Mouse (Mus musculus): ENCODE data around the gene Dkk3.
"Not testable (repeated sequence)": the region's sequence is repeated elsewhere in the genome, so short reads cannot be mapped to it uniquely, and the experiment has no call there.

Gene Dkk3

DNA sequence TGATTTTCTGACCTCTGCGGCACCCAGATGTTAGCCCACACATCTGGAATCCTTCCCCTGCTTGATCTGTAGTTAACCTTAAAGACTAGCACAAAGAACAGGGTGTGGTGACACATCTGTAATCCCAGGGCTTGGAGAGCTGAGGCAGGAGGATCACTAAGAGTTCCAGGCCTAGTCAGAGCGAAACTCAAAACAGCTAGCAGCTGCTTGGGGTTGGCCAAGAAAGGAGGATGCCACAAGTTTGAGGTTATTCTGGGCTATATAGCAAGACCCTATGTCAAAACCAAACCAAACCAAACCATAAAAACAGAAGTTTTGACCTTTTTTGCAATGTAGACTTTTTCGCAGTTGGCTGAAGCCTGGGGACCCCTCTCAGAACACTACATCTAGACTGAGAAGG, 28.2 kb downstream of the Dkk3 start:
- DNase-seq (ENCODE audit: low read depth, low spot score), result no peak

DNA sequence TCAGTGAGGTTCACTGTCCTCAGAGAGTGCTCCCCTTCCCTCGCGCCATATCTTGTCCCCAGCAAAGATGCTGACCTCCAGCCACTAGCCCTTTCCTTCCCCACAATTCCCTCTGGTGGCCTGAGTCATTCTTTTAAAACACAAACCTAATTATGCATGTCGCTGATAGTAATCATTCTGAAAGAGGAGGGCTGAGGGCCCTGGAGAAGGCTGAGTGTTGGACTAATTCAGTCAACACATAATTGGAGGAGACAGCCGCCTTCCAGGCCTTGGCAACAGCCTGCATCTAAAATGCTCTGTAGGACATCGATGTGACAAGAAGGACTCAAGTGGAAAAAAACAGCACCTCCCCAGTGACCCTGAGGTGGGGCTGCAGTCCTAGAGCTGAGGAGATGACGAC, 29.0 kb downstream of the Dkk3 start:
- DNase-seq (ENCODE audit: low read depth, low spot score), result no peak

DNA sequence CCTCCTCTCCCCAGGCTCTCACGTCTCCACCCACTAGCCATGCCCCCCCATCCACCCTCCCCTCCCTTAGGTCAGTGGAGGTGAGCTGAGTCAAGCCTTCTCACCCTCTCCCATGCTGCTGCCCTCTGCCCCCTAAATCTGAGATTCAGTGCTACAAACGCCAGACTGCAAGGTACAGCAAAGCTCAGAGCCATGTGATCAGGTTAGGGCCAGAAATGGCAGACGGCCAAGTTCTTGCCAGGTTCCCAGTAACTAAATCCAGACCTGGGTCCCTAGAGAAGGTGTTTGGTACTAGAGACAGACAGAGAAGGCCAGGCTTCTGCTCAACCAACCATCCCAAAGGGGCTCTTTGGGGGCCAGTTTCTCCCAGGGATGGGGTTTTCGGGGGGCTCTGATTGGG, 30.0 kb downstream of the Dkk3 start:
- peak; percentile 91 for DNase-seq (ENCODE audit: low read depth, low spot score)

DNA sequence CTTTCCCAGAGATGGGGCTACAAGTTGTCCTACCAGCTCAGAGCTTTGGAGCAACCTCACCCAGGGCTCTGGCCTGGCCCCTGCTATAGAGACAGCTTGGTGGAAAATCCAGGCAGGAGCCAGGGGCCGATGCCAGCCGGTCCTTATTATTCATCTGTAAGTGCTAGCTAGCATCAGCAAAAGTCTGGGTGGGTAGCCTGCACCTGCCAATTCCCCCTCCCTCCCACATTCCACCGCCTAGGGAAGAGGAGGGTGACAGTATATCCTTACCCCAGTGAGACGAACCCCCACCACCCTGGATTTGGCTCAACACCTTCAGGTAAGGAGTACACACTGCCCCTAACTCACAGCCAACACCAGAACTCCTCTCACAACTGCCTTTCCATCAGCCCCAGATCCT, 30.9 kb downstream of the Dkk3 start:
- peak; percentile 73 for DNase-seq (ENCODE audit: low read depth, low spot score)

DNA sequence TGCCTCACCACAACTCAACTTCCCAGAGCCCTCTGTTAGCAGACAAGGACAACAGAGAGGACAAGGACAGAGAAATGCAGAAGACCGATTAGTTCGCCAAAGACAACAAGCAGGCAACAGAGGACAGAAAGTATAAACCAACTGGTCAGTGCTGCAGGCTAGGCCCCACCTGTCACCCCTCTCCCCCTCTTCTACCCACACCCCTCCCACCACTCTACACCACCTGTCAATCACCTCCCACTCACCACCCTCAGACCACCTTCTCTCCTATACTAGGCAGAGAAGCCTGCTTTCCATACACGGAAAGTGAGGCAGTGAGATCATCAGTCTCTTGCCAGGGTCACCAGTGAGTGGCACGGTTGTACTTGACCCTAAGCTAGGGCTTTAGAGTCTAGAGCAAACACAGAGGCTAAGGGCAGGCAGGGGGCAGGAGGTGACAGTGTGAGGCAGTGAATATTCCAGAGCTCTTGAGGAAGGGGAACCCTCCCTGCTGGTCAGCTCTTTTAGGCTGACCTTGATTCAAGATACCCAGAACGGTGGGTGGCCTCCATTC, 31.7 kb downstream of the Dkk3 start:
- no peak for DNase-seq (ENCODE audit: low read depth, low spot score)

DNA sequence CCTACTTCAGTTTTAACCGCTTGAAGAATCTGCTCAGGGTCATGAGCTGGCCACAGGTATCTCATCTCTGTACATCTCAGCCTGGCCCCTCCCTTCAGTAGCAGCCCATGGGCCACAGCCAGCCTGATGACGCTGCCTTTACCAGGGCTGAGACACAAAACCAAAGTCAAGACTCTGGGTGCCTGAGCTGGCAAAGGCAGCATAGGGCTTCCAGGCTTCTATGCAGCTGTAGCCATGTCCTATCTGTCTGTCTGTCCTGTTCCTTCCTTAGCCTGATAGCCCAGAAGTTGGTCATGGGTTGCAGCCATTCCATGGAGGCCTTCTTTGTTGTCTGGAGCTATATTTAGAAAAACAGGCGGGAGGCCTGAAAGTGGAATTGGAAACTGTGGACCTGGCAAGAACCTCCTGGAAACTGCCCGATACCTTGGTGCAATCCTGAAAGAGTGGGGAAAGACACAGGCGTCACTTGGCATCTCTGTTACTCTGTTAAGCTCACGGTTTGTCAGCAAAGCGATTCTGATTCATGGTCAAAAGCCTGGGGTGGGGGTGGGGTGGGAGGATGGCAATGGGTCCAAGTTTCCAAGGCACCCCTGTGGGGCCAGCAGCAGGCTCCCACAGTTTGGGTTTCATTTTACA, 33.1 kb downstream of the Dkk3 start:
- DNase-seq (ENCODE audit: low read depth, low spot score), result no peak

DNA sequence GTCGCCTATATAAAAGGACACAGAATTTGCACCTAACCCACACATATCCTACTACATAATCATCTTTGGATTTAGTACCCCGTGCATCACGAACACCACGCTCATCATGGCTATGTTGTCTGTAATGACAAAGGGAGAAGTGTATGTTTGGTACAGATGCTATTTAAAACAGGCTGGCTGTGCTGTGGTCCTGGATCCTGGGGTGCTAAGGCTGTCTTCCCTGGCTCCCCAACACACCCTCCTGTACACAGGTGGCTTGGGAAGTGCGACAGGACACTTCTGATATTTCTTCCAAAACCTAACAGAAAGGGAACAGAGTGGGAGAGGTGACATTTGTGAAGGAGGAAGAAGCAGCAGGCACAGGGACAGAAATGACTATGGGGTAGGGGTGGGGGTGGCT, 35.2 kb downstream of the Dkk3 start:
- DNase-seq (ENCODE audit: low read depth, low spot score), result no peak

DNA sequence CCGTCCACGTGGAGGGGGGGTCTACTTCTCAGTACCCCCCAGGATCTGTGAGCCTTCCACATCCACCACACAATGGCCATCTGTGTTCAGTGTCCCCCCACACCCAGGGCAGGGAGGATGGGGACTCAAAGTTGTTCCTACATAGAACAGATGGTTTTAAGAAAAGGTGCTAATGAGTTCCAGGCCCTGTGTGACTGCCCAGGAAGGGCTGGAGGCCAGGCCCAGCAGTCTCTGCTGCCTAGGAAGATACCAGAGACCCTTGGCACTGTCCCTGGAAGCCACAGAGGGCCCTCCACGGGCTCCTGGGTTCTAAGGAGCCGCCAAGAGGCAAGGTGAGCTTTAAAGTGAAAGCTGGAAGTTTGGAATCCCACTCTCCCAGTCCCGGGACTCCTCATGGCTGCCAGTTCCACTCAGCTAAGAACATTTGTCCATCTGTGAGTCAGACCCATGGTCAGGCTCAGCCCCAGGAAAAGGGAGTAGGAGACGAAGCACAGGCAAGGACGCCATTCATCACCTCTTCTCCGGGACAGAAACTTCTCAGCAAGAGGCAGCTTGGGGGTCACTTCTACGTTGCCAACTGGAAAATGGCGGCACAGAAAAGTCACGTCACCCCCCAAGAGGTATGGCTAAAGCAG, 36.9 kb downstream of the Dkk3 start:
- DNase-seq (ENCODE audit: low read depth, low spot score), result no peak

DNA sequence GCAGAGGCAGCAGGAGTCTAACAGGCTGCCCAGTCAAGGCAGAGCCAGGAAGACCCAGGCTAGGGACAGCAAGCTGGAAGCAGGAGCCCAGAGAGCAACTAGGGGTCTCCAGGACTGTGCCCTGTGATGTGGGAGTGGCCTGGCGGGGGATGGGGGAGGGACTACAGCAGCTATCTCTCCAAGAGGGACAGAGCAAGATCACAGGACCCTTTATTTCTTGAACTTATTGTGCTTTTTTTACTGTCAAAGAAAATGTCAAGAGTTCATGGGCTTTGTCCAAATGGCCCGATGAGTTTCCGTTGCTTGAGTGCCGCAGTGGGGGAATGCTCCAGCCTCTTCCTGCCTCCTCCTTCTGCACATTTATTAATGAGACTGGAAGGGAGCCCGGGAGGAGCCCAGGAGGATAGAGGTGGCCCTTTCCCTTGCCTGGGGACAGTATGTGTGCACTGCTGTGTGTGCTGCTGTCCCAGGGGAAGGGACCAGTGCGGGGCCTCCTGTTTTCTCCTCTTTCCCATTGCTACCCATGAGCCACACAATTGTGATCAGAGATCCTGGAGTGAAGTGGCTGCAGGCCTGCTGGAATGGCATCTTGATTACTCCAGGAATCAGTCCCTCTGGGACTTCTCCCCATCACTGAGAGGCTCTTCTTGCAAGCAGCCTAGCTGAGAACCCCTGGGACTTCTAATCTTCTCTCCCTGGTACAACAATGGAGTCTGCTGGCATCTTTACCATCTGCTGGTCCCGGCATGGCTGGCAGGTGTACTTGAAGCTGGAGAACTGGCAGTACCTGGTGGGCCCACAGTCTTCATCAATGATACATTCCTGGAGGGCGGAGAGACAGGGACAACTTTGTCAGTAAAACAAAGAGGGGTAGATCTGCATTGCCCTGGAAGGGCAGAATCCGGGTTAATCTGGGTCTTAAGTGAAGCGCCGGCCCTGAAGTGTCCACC, 37.7 kb downstream of the Dkk3 start:
- DNase-seq (ENCODE audit: low read depth, low spot score), result no peak

DNA sequence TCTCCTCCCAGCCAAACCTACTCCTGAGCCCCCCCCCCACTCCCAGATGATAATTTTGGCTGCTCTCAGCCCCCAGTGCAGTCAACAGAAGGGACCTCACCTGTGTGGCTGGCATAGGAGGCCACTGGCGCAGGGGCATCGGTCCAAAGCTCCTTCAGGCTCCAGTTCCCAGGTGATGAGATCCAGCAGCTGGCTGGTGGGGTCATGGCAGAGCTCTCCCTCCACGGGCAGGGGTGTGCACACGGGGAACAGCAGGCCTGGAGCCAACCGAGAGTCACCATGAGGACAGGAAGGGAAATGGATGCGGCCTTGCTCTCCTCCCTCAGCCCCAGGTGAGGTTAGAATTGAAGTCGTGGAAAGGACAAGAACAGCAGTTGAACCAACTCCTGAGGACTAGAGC, 39.6 kb downstream of the Dkk3 start:
- DNase-seq (ENCODE audit: low read depth, low spot score), result no peak

DNA sequence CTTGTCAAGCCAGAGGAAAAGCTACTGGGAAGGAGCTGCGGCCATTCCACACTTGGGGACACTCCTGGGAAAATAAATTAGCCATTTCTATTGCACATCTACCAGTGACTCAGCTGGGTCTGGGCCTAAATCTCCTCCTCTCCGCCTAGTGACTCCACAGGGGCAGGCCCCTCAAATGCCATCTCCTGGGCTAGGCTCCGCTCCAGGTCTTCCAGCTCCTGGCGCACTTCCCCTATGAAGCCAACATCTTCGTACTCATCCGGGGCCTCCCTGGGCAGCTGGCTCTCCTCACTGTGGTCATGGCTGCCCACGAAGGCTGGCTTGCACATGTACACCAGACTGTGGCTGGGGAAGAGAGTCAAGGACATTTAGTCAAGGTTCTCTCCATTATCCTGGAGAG, 40.8 kb downstream of the Dkk3 start:
- DNase-seq (ENCODE audit: low read depth, low spot score), result no peak

DNA sequence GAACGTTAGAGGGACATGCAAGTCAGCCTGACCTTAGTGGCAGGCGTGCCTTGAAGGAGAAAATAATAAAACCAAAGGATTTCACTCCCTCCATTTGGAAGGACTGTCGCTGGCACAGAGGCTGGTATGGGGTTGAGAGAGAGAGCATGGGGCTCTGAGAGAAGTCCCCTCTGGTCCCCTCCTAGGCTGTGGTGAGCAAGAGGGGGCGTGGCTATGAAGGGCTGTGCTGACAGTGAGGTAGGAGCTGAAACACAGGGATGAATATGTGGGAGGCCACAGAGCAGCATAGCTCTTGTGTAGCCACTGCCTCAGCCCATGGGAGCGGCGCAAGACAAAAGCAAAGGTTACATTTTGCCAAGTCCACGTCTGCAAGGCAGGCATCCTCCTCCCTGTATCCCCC, 41.4 kb downstream of the Dkk3 start:
- no peak for DNase-seq (ENCODE audit: low read depth, low spot score)

DNA sequence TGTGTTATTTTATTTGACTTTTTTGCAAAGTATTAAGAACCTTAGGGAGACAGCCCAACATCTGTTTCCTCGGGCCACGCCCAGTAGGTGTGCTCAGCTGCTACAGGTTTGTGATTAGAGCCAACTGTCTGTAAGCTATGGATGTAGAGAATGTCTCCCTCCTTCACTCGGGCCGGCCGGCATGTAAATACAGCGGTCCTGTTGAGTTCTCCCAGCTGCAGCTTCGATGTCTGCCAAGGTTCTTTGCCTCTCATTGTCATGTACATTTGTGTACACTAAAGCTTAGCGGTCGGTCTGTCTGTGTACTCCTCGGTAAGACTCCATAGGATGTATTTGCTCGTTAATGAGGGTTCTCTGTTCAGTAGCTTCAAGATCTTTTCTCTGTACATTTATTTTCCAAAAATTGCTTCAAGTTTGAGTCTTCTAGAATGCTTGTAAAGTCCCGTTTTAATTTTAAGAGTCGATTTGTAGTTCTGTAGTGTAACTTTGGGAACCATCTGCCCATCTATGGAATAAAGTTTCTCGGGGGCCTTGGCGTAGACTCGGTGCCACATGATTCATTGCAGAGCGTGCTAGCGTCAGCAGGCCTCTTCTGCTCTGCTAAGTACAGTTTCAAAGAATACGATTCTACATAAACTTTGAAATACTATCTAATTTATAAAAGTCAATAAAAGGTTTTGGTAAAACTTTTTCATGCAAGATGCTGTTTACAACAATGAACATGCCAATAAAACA, 48.1 kb downstream of the Dkk3 start:
- no peak for DNase-seq (ENCODE audit: low read depth, low spot score)

DNA sequence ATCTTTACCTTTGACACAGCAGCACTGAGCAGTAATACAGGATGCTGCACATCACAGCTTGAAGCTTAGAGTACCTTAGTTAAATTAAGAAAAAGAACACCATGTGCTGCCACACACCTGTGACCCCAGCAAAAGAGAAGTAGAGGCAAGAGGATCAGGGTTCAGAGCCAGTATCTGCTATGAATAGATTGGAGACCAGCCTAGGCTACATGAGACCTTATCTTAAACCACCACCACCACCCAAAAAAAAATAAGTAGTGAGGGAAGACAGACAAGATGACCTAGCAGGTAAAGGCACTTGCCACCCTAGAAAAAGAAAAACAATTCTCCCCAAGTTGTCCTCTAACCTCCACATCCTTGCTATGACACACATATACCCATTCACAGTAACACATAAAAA, 50.1 kb downstream of the Dkk3 start:
- DNase-seq (ENCODE audit: low read depth, low spot score), result no peak

DNA sequence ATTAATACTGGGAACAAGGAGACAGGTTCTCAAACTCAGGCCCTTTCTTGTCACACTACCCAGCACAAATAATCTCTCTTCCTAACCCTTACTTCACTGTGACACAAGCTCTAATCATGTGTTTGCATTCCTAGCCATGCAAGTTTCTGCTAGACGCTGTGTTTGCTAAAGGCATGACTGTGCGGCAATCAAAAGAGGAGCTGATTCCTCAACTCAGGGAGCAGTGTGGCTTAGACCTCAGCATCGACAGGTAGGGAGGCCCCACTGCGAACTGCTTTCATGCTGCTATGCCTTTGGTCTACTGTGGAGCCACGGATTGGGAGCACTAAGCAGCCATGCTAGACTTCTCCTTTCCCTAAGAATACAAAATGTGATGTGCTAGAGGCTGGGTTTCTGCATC, 55.0 kb downstream of the Dkk3 start:
- DNase-seq (ENCODE audit: low read depth, low spot score), result no peak

DNA sequence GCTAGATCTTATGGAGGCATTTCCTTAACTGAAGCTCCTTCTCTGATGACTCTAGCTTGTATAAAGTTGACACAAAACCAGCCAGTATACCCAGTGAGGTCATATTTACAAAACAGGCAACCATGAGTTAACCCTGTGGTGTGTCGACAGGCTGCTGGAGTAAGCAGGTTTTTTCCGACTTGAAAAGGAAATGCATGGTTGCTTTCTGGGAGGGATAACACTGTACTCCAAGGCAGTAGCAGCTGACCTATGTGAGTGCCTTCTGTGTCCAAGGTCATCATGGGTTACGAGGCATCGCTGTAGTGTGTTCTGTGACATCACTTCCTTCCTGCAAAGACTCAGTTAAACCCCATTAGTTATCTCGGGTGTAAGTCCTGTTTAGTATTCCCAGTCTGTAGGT, 55.9 kb downstream of the Dkk3 start:
- no peak for DNase-seq (ENCODE audit: low read depth, low spot score)

DNA sequence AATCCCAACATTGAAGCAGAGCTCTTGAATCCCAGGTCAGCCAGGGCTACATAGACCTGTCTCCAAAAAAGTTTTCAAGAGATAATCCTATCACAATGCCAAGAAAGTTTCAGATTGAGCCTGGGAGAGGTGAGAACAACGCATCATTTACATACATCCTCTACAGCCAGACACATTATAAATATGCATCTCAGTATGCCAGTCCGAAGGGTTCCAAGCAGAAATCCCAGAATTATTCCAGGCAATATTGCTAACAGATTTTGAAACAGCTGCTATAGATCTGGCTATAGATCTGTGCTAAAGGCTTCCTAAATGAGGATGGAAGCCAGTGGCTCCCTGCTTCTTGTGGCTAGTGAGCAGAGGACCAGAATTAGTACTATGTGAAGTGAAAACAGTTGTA, 58.0 kb downstream of the Dkk3 start:
- no peak for DNase-seq (ENCODE audit: low read depth, low spot score)

DNA sequence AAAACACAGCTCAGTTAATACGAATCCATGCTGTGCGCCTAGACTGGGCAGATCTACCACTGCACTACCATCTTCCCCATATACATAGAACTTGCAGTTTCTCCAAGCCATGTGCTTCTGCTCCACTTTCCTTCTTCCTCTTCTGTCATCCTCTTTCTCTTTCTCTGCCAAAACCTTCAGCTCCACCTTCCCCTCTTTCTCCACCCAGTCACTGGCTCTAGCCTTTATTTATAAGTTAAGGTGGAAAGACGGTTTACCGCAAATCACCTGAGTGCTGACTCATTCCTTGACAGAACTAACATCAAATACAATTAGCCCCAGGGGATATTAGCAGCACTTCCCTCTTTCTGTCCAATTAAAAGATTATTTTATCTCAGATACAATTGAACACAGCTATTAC, 63.9 kb downstream of the Dkk3 start:
- not testable (repeated sequence) for DNase-seq (ENCODE audit: low read depth, low spot score)

DNA sequence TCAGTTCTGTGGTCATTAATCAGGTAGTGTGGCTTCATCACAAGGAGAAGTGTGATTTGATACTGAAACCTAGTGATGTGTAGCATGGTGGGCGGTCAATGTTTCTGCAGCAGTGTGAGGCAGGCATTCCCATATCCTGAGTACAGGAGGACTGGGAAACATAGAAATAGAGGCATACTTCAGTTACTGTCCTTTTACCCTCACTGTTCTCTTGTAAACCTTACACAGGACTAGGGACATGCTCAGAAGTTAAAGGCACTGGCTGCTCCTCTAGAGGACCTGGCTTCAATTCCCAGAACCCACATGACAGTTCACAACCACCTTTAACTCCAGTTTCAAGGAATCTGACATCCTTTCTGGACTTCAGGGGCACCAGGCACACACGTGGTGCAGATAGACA, 72.7 kb downstream of the Dkk3 start:
- DNase-seq (ENCODE audit: low read depth, low spot score), result no peak

DNA sequence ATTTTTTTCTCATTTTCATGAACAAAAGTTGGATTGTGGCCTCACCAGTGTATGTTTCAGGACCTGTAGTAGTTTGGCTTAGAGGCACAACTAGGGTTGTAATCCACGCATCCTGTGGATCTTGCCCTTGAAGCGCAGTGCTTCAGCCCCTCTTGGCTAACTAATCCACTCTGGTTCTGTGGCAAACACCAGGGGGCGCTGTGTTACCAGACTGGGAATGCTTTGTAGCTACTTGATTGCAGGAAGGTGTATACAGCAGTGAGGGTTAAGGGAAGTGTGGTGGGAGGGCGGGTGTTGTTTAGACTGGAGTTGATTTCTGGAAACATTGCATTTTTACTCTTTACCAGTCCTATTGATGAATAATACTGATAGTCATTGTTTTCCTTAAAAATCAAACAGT, 73.8 kb downstream of the Dkk3 start:
- peak; percentile 64 for DNase-seq (ENCODE audit: low read depth, low spot score)

DNA sequence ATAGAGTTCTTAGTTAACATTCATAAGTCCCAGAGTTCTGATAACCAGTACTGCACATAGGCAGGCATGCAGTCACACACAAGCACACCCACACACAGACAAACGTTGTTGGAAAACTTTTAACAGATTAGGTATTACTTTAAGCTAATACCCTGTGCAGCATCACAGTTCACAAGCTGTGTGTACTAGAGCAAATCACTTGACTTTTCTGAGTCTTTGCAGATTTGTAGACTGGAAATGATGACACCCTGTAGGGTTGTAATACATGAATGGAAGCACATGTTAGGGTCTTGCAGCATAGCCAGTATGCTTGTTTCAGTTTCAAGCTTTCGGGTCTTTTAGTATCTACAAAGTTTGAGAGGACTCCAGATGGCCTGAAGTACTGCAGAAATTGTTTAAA, 74.6 kb downstream of the Dkk3 start:
- DNase-seq (ENCODE audit: low read depth, low spot score), result no peak

DNA sequence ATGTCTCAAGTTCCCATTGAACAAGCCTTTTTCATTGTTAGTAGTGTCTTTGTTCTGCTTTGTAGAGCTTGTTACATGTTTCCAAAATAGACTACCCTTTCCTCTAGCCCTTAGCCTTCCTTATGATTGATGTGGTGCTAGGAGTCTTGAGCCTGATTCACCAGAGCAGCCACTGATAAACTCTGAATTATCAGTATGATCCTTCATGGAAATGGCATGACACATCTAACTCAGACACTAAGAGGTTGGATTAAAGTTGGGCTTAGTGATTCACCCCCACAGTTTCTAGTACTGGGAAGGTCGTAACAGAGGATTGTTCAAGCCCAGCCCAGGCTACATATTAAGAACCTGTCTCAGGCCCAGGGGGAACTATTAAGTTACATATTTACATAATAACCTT, 76.2 kb downstream of the Dkk3 start:
- no peak for DNase-seq (ENCODE audit: low read depth, low spot score)
